Mouse (Mus musculus) G1E (cell line): ENCODE measurements around the gene Gm26897.

Experiments
- CTCF ChIP-seq: IDR thresholded peaks from 2 replicates; pipeline ENCODE4 v1.5.1; 2012; ENCODE audit warnings: low read depth, low read length, inconsistent platforms, mixed read lengths
- GATA1 ChIP-seq: IDR thresholded peaks from 2 replicates; pipeline ENCODE4 v1.6.1; 2012; ENCODE audit warnings: borderline replicate concordance, low read length, inconsistent platforms, mixed read lengths
- GATA2 ChIP-seq: IDR thresholded peaks from 2 replicates; pipeline ENCODE4 v1.6.1; 2012; ENCODE audit warnings: low read depth, low read length, inconsistent platforms, borderline replicate concordance

DNA sequence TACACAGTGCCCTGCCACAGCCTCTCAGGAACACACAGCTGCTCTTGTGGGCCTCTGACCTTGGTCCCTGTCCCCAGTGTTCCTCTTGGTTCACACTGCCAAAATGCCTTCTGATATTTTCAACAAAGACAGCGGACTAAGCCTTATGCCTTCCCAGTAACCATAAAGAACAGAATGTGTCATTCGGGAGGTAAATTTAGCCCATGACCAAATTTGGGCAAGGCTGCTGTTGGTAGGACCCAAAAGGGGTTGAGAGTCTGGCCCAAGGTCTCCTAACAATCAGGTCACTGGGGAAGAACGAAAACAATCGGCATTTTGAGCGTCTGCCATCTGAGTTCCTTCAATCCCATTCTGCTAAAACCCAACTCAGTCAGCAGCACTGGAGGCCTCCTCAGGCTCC is 15.9 kb downstream of the Gm26897 start:
- no peak for TF ChIP-seq GATA1
- no peak for TF ChIP-seq CTCF
- TF ChIP-seq GATA2 = no peak
